In genomic region chr15:102998608-102999182, GRCm38 (mm10) we compare ENCODE assay signal across 9 mouse cellular contexts. TPM values are rescaled to one million over a fixed set of nuclear protein-coding genes. Genes with fewer than 3 reads are reported as not detected.
DNase-seq lines count a peak whose midpoint lies in the region; ATAC-seq and TF ChIP-seq lines count a peak whose summit lies in the region.
"Had no signal": no experiment of that assay in that cellular context is flagged by ENCODE, and none has a peak within 500 bp of the region (broad histone marks: within the 10 kb centered on the region; RNA-seq: fewer than 3 reads in every experiment).

No protein-coding gene starts in this region.

- intact Hi-C loops in left cerebral cortex, postnatal 36 days (cut with DNase I): loop anchor here (5.0 kb wide), 1 partner anchor 51 kb away; no protein-coding TSS in a partner anchor

- H3K27me3 ChIP-seq in heart, embryonic 11.5 days (ENCODE audit: control insufficient read depth, insufficient read depth, low read length): peaks cover 98% of the 10 kb centered on the region
- H3K27me3 ChIP-seq in ES-Bruce4 (ENCODE audit: control insufficient read depth, insufficient read depth, low read length, poor library complexity, severe bottlenecking): peaks cover 59% of the 10 kb centered on the region
- peaks cover 100% of the 10 kb centered on the region for H3K27me3 ChIP-seq in midbrain, embryonic 10.5 days (ENCODE audit: low read depth, poor library complexity, severe bottlenecking)

- no peak for TF ChIP-seq POLR2A in ES-Bruce4 (IDR thresholded peaks at IDR 0.05; ENCODE audit: insufficient read depth, low read length)

- H3K9ac ChIP-seq in heart, embryonic 11.5 days (ENCODE audit: low read depth, low read length): no peak overlapping the region
- H3K9ac ChIP-seq in ES-Bruce4 (ENCODE audit: low read depth, poor library complexity, severe bottlenecking): peak overlapping the region; percentile 51

- H3K4me1 ChIP-seq in heart, embryonic 11.5 days (ENCODE audit: control insufficient read depth, insufficient read depth, low read length): peaks cover 19% of the 10 kb centered on the region; the same call in 1 of the 2 replicates
- H3K4me1 ChIP-seq in ES-Bruce4 (ENCODE audit: control insufficient read depth, insufficient read depth, low read length): no peaks in the 10 kb centered on the region
- H3K4me1 ChIP-seq in midbrain, embryonic 10.5 days: peaks cover 14% of the 10 kb centered on the region

- no peak for ATAC-seq in heart, embryonic 11.5 days (replicated peaks; ENCODE audit: insufficient number of reproducible peaks, low FRiP score, low TSS enrichment)
- ATAC-seq in granulocyte monocyte progenitor cell, adult 5-6 weeks (replicated peaks; ENCODE audit: poor library complexity, severe bottlenecking): peak; percentile 6; the same call in 1 of the 2 replicates

- no peaks in the 10 kb centered on the region for H3K36me3 ChIP-seq in heart, embryonic 11.5 days (ENCODE audit: control insufficient read depth, insufficient read depth, low read length)
- no peaks in the 10 kb centered on the region for H3K36me3 ChIP-seq in ES-Bruce4 (ENCODE audit: control insufficient read depth, insufficient read depth, low read length, poor library complexity, severe bottlenecking)
- H3K36me3 ChIP-seq in midbrain, embryonic 10.5 days: no peaks in the 10 kb centered on the region

- peak overlapping the region; percentile 55 for H3K4me3 ChIP-seq in heart, embryonic 11.5 days (ENCODE audit: low read depth, low read length)
- peak overlapping the region; percentile 60 for H3K4me3 ChIP-seq in ES-Bruce4 (ENCODE audit: low read depth, low read length)
- peak overlapping the region; percentile 47 for H3K4me3 ChIP-seq in midbrain, embryonic 10.5 days

- DNase-seq in heart, adult 8-10 months (ENCODE audit: low spot score): no peak
- no peak for DNase-seq in midbrain, embryonic 10.5 days (ENCODE audit: low spot score)
- no peak for DNase-seq in layer of hippocampus, adult 9-11 months
- no peak for DNase-seq in cerebellum, adult 11 months
- no peak for DNase-seq in left cerebral cortex, postnatal 36 days (ENCODE audit: low spot score in 2 of 2)

- H3K27ac ChIP-seq in heart, embryonic 11.5 days (ENCODE audit: low read depth, low read length): no peak overlapping the region
- no peak overlapping the region for H3K27ac ChIP-seq in ES-Bruce4 (ENCODE audit: insufficient read depth, low read length)
- no peak overlapping the region for H3K27ac ChIP-seq in midbrain, embryonic 10.5 days (replicated peaks)

- WGBS in heart, embryonic 11.5 days (ENCODE audit: insufficient replicate concordance): under 1% methylated on average over 19 of the region's 19 CpGs
- WGBS in midbrain, embryonic 10.5 days: 2% methylated on average over 19 of the region's 19 CpGs

- no peak for TF ChIP-seq EP300 in ES-Bruce4 (IDR thresholded peaks at IDR 0.05; ENCODE audit: insufficient read depth, low read depth, low read length)

- TF ChIP-seq CTCF in ES-Bruce4 (IDR thresholded peaks at IDR 0.05; ENCODE audit: low read depth, low read length): no peak

- H3K9me3 ChIP-seq in heart, embryonic 11.5 days (replicated peaks; ENCODE audit: control insufficient read depth, low read length): no peaks in the 10 kb centered on the region
- H3K9me3 ChIP-seq in ES-Bruce4 (replicated peaks; ENCODE audit: control insufficient read depth, insufficient read depth, low read length, poor library complexity, severe bottlenecking): no peaks in the 10 kb centered on the region
- no peaks in the 10 kb centered on the region for H3K9me3 ChIP-seq in midbrain, embryonic 10.5 days (replicated peaks)

- peak overlapping the region; percentile 89 for H3K4me2 ChIP-seq in heart, embryonic 11.5 days

RNA-seq across cellular contexts. Expression of gene Hoxc6, which starts 0.6 kb away (rescaled TPM):
- 0.49 and 0.51 TPM in 2 replicates for polyA plus RNA-seq in heart, embryonic 11.5 days (2014; fragmentation: Nextera tagmentation; extraction: Ambion mirVana)
- total RNA-seq in heart, adult 8-10 months (2022): under 1 TPM in 2 of 4 experiments, not detected in 2; 0.25 to 0.62 TPM
- 1.3 TPM in 1 of 2 replicates, not detected in the other for polyA plus RNA-seq in ES-Bruce4 (2011; ENCODE audit: insufficient read depth, insufficient read length, low read depth, missing spikeins)
- not detected in 2 replicates for total RNA-seq in granulocyte monocyte progenitor cell, adult 5-6 weeks (2014; fragmentation: Nextera tagmentation)
- total RNA-seq in granulocyte monocyte progenitor cell, adult 5-6 weeks (2017): not detected in 2 replicates
- polyA plus RNA-seq in midbrain, embryonic 10.5 days (2016; fragmentation: Nextera tagmentation; extraction: Ambion mirVana): not detected in 2 replicates
- total RNA-seq in left cerebral cortex, postnatal 36 days (2021): not detected
- total RNA-seq: neutrophil, adult 5-6 weeks had no signal

RNA-seq across cellular contexts. Expression of gene Hoxc8, which starts 8.3 kb away (rescaled TPM):
- 0.11 and 0.20 TPM in 2 replicates for polyA plus RNA-seq in heart, embryonic 11.5 days (2014; fragmentation: Nextera tagmentation; extraction: Ambion mirVana)
- not detected for total RNA-seq in heart, adult 8-10 months (2022)
- polyA plus RNA-seq in ES-Bruce4 (2011; ENCODE audit: insufficient read depth, insufficient read length, low read depth, missing spikeins): 0.40 and 0.45 TPM in 2 replicates
- not detected in 2 replicates for total RNA-seq in granulocyte monocyte progenitor cell, adult 5-6 weeks (2014; fragmentation: Nextera tagmentation)
- not detected in 2 replicates for total RNA-seq in granulocyte monocyte progenitor cell, adult 5-6 weeks (2017)
- polyA plus RNA-seq in midbrain, embryonic 10.5 days (2016; fragmentation: Nextera tagmentation; extraction: Ambion mirVana): not detected in 2 replicates
- total RNA-seq in left cerebral cortex, postnatal 36 days (2021): not detected
- total RNA-seq: neutrophil, adult 5-6 weeks had no signal

RNA-seq across cellular contexts. Expression of gene Hoxc4, which starts 20.0 kb away (rescaled TPM):
- polyA plus RNA-seq in heart, embryonic 11.5 days (2014; fragmentation: Nextera tagmentation; extraction: Ambion mirVana): 1.2 and 2.0 TPM in 2 replicates
- not detected for total RNA-seq in heart, adult 8-10 months (2022)
- polyA plus RNA-seq in ES-Bruce4 (2011; ENCODE audit: insufficient read depth, insufficient read length, low read depth, missing spikeins): 0.56 and 0.99 TPM in 2 replicates
- not detected in 2 replicates for total RNA-seq in granulocyte monocyte progenitor cell, adult 5-6 weeks (2014; fragmentation: Nextera tagmentation)
- total RNA-seq in granulocyte monocyte progenitor cell, adult 5-6 weeks (2017): not detected in 2 replicates
- not detected in 2 replicates for polyA plus RNA-seq in midbrain, embryonic 10.5 days (2016; fragmentation: Nextera tagmentation; extraction: Ambion mirVana)
- not detected for total RNA-seq in left cerebral cortex, postnatal 36 days (2021)
- total RNA-seq: neutrophil, adult 5-6 weeks had no signal

RNA-seq across cellular contexts. Expression of gene Hoxc9, which starts 22.5 kb away (rescaled TPM):
- polyA plus RNA-seq in heart, embryonic 11.5 days (2014; fragmentation: Nextera tagmentation; extraction: Ambion mirVana): not detected in 2 replicates
- total RNA-seq in heart, adult 8-10 months (2022): not detected
- not detected in 2 replicates for polyA plus RNA-seq in ES-Bruce4 (2011; ENCODE audit: insufficient read depth, insufficient read length, low read depth, missing spikeins)
- not detected in 2 replicates for total RNA-seq in granulocyte monocyte progenitor cell, adult 5-6 weeks (2014; fragmentation: Nextera tagmentation)
- total RNA-seq in granulocyte monocyte progenitor cell, adult 5-6 weeks (2017): not detected in 2 replicates
- not detected in 2 replicates for polyA plus RNA-seq in midbrain, embryonic 10.5 days (2016; fragmentation: Nextera tagmentation; extraction: Ambion mirVana)
- total RNA-seq in left cerebral cortex, postnatal 36 days (2021): not detected
- total RNA-seq: neutrophil, adult 5-6 weeks had no signal

RNA-seq across cellular contexts. Expression of gene Hoxc5, which starts 31.5 kb away (rescaled TPM):
- polyA plus RNA-seq in heart, embryonic 11.5 days (2014; fragmentation: Nextera tagmentation; extraction: Ambion mirVana): 1.7 TPM in 2 replicates
- under 1 TPM in 1 of 4 experiments, not detected in 3; 0.12 TPM for total RNA-seq in heart, adult 8-10 months (2022)
- not detected in 2 replicates for polyA plus RNA-seq in ES-Bruce4 (2011; ENCODE audit: insufficient read depth, insufficient read length, low read depth, missing spikeins)
- total RNA-seq in granulocyte monocyte progenitor cell, adult 5-6 weeks (2014; fragmentation: Nextera tagmentation): not detected in 2 replicates
- total RNA-seq in granulocyte monocyte progenitor cell, adult 5-6 weeks (2017): not detected in 2 replicates
- 0.04 and 0.06 TPM in 2 replicates for polyA plus RNA-seq in midbrain, embryonic 10.5 days (2016; fragmentation: Nextera tagmentation; extraction: Ambion mirVana)
- total RNA-seq in left cerebral cortex, postnatal 36 days (2021): not detected
- total RNA-seq: neutrophil, adult 5-6 weeks had no signal
